ENCODE assay signal across 8 mouse cellular contexts in genomic region chrX:51397457-51397856, GRCm38 (mm10).
DNase-seq lines count a peak whose midpoint lies in the region; ATAC-seq and TF ChIP-seq lines count a peak whose summit lies in the region.

No protein-coding gene starts in this region.

- no peak overlapping the region for H3K4me3 ChIP-seq in CH12.LX (replicated peaks in 1 of 3; ENCODE audit: low read depth in 2 of 3, low read length in 2 of 3, poor library complexity in 1 of 3)
- no peak overlapping the region for H3K4me3 ChIP-seq in hindbrain, embryonic 16.5 days (ENCODE audit: low read length)
- no peak overlapping the region for H3K4me3 ChIP-seq in thymus, adult 2 months (ENCODE audit: control insufficient read depth, insufficient read depth, low read length)

- TF ChIP-seq EP300 in CH12.LX (IDR thresholded peaks at IDR 0.05; ENCODE audit: low read length) = no peak

- in situ Hi-C loops in CH12.LX (cut with MboI; ENCODE audit: low pct_ligation_motif_present, low pct_unique_long_range_greater_than_20kb, low sequenced_read_pairs) = no loop called here

- H3K36me3 ChIP-seq in CH12.LX (replicated peaks in 1 of 2; ENCODE audit: control insufficient read depth in 1 of 2, insufficient read depth in 1 of 2, low read length in 1 of 2) = no peaks in the 10 kb centered on the region
- no peaks in the 10 kb centered on the region for H3K36me3 ChIP-seq in hindbrain, embryonic 16.5 days (ENCODE audit: control insufficient read depth, insufficient read depth, low read length)
- no peaks in the 10 kb centered on the region for H3K36me3 ChIP-seq in thymus, adult 2 months (ENCODE audit: control insufficient read depth, insufficient read depth, low read length)

- TF ChIP-seq CTCF in CH12.LX (conservative IDR thresholded peaks at IDR 0.05 in 1 of 2, IDR thresholded peaks at IDR 0.05 in 1 of 2; ENCODE audit: low read depth in 2 of 2, low read length in 2 of 2) = peak in 1 of 2 experiments; percentile 55; a peak in 2 of 4 replicates
- TF ChIP-seq CTCF in thymus, adult 2 months (IDR thresholded peaks at IDR 0.05; ENCODE audit: borderline replicate concordance, control insufficient read depth, extremely low read depth, insufficient read depth, low read length, poor library complexity) = no peak

- no peaks in the 10 kb centered on the region for H3K79me2 ChIP-seq in CH12.LX (replicated peaks; ENCODE audit: control insufficient read depth, extremely low read depth, insufficient read depth, poor library complexity, severe bottlenecking)

- no peaks in the 10 kb centered on the region for H3K9me3 ChIP-seq in CH12.LX (replicated peaks; ENCODE audit: low read length)
- no peaks in the 10 kb centered on the region for H3K9me3 ChIP-seq in hindbrain, embryonic 16.5 days (ENCODE audit: control insufficient read depth, low read length)

- H3K4me2 ChIP-seq in CH12.LX (ENCODE audit: insufficient read depth, low read depth, poor library complexity, severe bottlenecking) = no peak overlapping the region
- no peak overlapping the region for H3K4me2 ChIP-seq in hindbrain, embryonic 16.5 days (ENCODE audit: low read length)

- dilution Hi-C loops in CH12.LX (cut with MboI; ENCODE audit: extremely low pct_ligation_motif_present, extremely low pct_unique_long_range_greater_than_20kb, low sequenced_read_pairs) = no loop called here

- H3K27me3 ChIP-seq in CH12.LX (replicated peaks) = no peaks in the 10 kb centered on the region
- no peaks in the 10 kb centered on the region for H3K27me3 ChIP-seq in hindbrain, embryonic 16.5 days (replicated peaks; ENCODE audit: control insufficient read depth, insufficient read depth, low read length)
- H3K27me3 ChIP-seq in thymus, adult 2 months (ENCODE audit: control insufficient read depth, insufficient read depth, low read length) = no peaks in the 10 kb centered on the region

- no peak for TF ChIP-seq POLR2A in CH12.LX (IDR thresholded peaks at IDR 0.05; ENCODE audit: low read depth, low read length)
- TF ChIP-seq POLR2A in thymus, adult 2 months (IDR thresholded peaks at IDR 0.05; ENCODE audit: control insufficient read depth, extremely low read depth, insufficient read depth, low read length, poor library complexity) = no peak

- H3K9ac ChIP-seq in CH12.LX (ENCODE audit: insufficient read depth, low read depth) = no peak overlapping the region
- no peak overlapping the region for H3K9ac ChIP-seq in hindbrain, embryonic 16.5 days (ENCODE audit: low read depth, low read length)

- no peak overlapping the region for H3K27ac ChIP-seq in CH12.LX (ENCODE audit: insufficient read depth, low read depth)
- H3K27ac ChIP-seq in hindbrain, embryonic 16.5 days (ENCODE audit: low read depth, low read length) = no peak overlapping the region
- no peak overlapping the region for H3K27ac ChIP-seq in thymus, adult 2 months (ENCODE audit: control insufficient read depth, insufficient read depth, low read length)

- H3K4me1 ChIP-seq in CH12.LX (ENCODE audit: control insufficient read depth in 1 of 2, insufficient read depth in 2 of 2) = no peaks in the 10 kb centered on the region
- no peaks in the 10 kb centered on the region for H3K4me1 ChIP-seq in hindbrain, embryonic 16.5 days (ENCODE audit: control insufficient read depth, insufficient read depth, low read depth, low read length)
- no peaks in the 10 kb centered on the region for H3K4me1 ChIP-seq in thymus, adult 2 months (replicated peaks; ENCODE audit: control insufficient read depth, insufficient read depth, low read length)

- TF ChIP-seq RAD21 in CH12.LX (IDR thresholded peaks at IDR 0.05; ENCODE audit: low read depth, low read length) = peak; percentile 64

- peak; percentile 86 for ATAC-seq in hindbrain, embryonic 16.5 days

- peak; percentile 3 for DNase-seq in layer of hippocampus, adult 11-12 months (ENCODE audit: low spot score)
- DNase-seq in layer of hippocampus, adult 8-10 months (ENCODE audit: low spot score in 2 of 2) = no peak
- DNase-seq in CH12.LX (ENCODE audit: extremely low read depth) = peak; percentile 20
- DNase-seq in Muller cell, postnatal 12 days (ENCODE audit: inconsistent ontology term) = peak; percentile 36
- DNase-seq in adrenal gland, postnatal 14 days = no peak
- no peak for DNase-seq in urinary bladder, adult 18-20 months (ENCODE audit: low spot score in 2 of 2)
- no peak for DNase-seq in thymus, adult 2 months

TF ChIP-seq in CH12.LX, 34 proteins besides CTCF, POLR2A, EP300 and RAD21:
- TF ChIP-seq SMC3 (IDR thresholded peaks at IDR 0.05; ENCODE audit: low read depth, low read length) (peak; percentile 30), MYC (IDR thresholded peaks at IDR 0.05; ENCODE audit: low read depth, low read length) (no peak)

Comparison
In these comparisons a context has a peak if more than half of its experiments do, and no peak if none do; other contexts are left out.
1. DNase-seq: peak in layer of hippocampus, adult 11-12 months (single experiment), CH12.LX (single experiment) and Muller cell, postnatal 12 days (single experiment); none in layer of hippocampus, adult 8-10 months (0 of 2), adrenal gland, postnatal 14 days (single experiment), urinary bladder, adult 18-20 months (0 of 2) and thymus, adult 2 months (single experiment).